Mouse (Mus musculus) C2C12 (cell line): ENCODE measurements around the gene Gnai1. TPM values are rescaled to one million over a fixed set of nuclear protein-coding genes. Genes with fewer than 3 reads are reported as not detected.
A peak's percentile ranks its signal among the peaks of the same experiment; 100 is the strongest.

Experiments
- H3K27me3 ChIP-seq: one replicate; pipeline ENCODE4 v1.6.1; 2011; ENCODE audit not compliant: control insufficient read depth, insufficient read depth, insufficient read length
- H3K36me3 ChIP-seq: one replicate; pipeline ENCODE4 v1.6.1; 2011; ENCODE audit not compliant: control insufficient read depth, insufficient read depth
- H3K4me3 ChIP-seq: one replicate; pipeline ENCODE4 v1.5.1; 2011; ENCODE audit warnings: mild to moderate bottlenecking, control low read depth; ENCODE audit not compliant: poor library complexity, insufficient read depth, severe bottlenecking
- H3K79me2 ChIP-seq: one replicate; pipeline ENCODE4 v1.6.1; 2011; ENCODE audit not compliant: control insufficient read depth, insufficient read depth
- H3K79me3 ChIP-seq: one replicate; pipeline ENCODE4 v1.6.1; 2011; ENCODE audit warnings: low read depth, control low read depth
- H3ac ChIP-seq: one replicate; pipeline ENCODE3; 2011; ENCODE audit warnings: low read depth; ENCODE audit not compliant: control insufficient read depth, insufficient read length
- CEBPB ChIP-seq: IDR thresholded peaks from one replicate; pipeline ENCODE4 v1.6.1; 2011; ENCODE audit warnings: low read depth, mild to moderate bottlenecking, control low read depth, moderate library complexity
- CTCF ChIP-seq: IDR thresholded peaks from one replicate; pipeline ENCODE4 v1.5.1; 2011; ENCODE audit not compliant: control insufficient read depth, insufficient read depth, insufficient read length
- FOSL1 ChIP-seq: IDR thresholded peaks from one replicate; pipeline ENCODE4 v1.8.0; 2011; ENCODE audit warnings: mild to moderate bottlenecking, low read length; ENCODE audit not compliant: poor library complexity, insufficient read depth, severe bottlenecking
- MAX ChIP-seq: IDR thresholded peaks from one replicate; pipeline ENCODE4 v1.6.1; 2011; ENCODE audit warnings: mild to moderate bottlenecking, control low read depth
- MYOD1 ChIP-seq: IDR thresholded peaks from one replicate; pipeline ENCODE4 v1.6.1; 2011; ENCODE audit warnings: low read depth; ENCODE audit not compliant: control insufficient read depth, insufficient read length
- MYOG ChIP-seq: IDR thresholded peaks from one replicate; pipeline ENCODE4 v1.6.1; 2011; ENCODE audit not compliant: control insufficient read depth, insufficient read length; ENCODE audit errors: extremely low read depth
- USF1 ChIP-seq: IDR thresholded peaks from one replicate; pipeline ENCODE4 v1.6.1; 2011; ENCODE audit warnings: low read depth, mild to moderate bottlenecking, control low read depth, moderate library complexity
- polyA plus RNA-seq: library from polyadenylated mRNA; unstranded; fragments of >200 nt; fragmentation: generic; extraction: Trizol; gene quantifications from one replicate; pipeline ENCODE4 v1.2.1, GENCODE M21; 2012; ENCODE audit warnings: missing spikeins

The Gnai1 gene
- polyA plus RNA-seq, 1 experiment: 17.2 TPM

GRCm38 (mm10) chr5:18228866-18229265 lies 131.3 kb downstream of the Gnai1 start:
- Histone ChIP-seq H3K79me3 (no peaks in the 10 kb centered on the region), H3ac (no peak overlapping the region), H3K27me3 (no peaks in the 10 kb centered on the region), H3K79me2 (no peaks in the 10 kb centered on the region), H3K4me3 (no peak overlapping the region), H3K36me3 (no peaks in the 10 kb centered on the region)
- TF ChIP-seq CEBPB: no peak
- TF ChIP-seq MAX: no peak
- TF ChIP-seq USF1: no peak
- TF ChIP-seq FOSL1: no peak
- no peak for TF ChIP-seq MYOD1
- no peak for TF ChIP-seq MYOG
- TF ChIP-seq CTCF: no peak

GRCm38 (mm10) chr5:18220873-18221272 lies 139.3 kb downstream of the Gnai1 start:
- no peak overlapping the region for H3K4me3 ChIP-seq
- TF ChIP-seq FOSL1 (no peak), MYOG (no peak), USF1 (no peak), MYOD1 (no peak), CEBPB (no peak), MAX (no peak), CTCF (no peak)
- H3ac ChIP-seq: no peak overlapping the region
- no peaks in the 10 kb centered on the region for H3K36me3 ChIP-seq
- H3K79me2 ChIP-seq: no peaks in the 10 kb centered on the region
- H3K27me3 ChIP-seq: no peaks in the 10 kb centered on the region
- H3K79me3 ChIP-seq: no peaks in the 10 kb centered on the region

- no peaks in the 10 kb centered on the region for H3K79me3 ChIP-seq
- no peak overlapping the region for H3K4me3 ChIP-seq
- TF ChIP-seq CTCF (no peak), MAX (no peak), USF1 (no peak), CEBPB (no peak), FOSL1 (no peak), MYOG (no peak), MYOD1 (no peak)
- H3K79me2 ChIP-seq: no peaks in the 10 kb centered on the region
- no peak overlapping the region for H3ac ChIP-seq
- no peaks in the 10 kb centered on the region for H3K27me3 ChIP-seq
- no peaks in the 10 kb centered on the region for H3K36me3 ChIP-seq
These were observed 141.9 kb downstream of the Gnai1 start for GRCm38 (mm10) chr5:18218292-18218691.

- no peaks in the 10 kb centered on the region for H3K36me3 ChIP-seq
- no peak overlapping the region for H3K4me3 ChIP-seq
- H3K79me3 ChIP-seq: no peaks in the 10 kb centered on the region
- H3ac ChIP-seq: no peak overlapping the region
- no peaks in the 10 kb centered on the region for H3K79me2 ChIP-seq
- H3K27me3 ChIP-seq: no peaks in the 10 kb centered on the region
- TF ChIP-seq FOSL1 (no peak), CEBPB (peak; percentile 60)
These were observed 142.3 kb downstream of the Gnai1 start for GRCm38 (mm10) chr5:18217856-18218255.
